Mouse (Mus musculus) small intestine, adult 10 weeks (tissue): ENCODE measurements around the gene Pdxdc1. TPM values are rescaled to one million over a fixed set of nuclear protein-coding genes. Genes with fewer than 3 reads are reported as not detected.

ENCODE experiments used
- polyA plus RNA-seq: library from polyadenylated mRNA; stranded (reverse); fragments of 350-450 nt; fragmentation: Illumina TruSeq; extraction: RNeasy Lipid Tissue Mini Kit (QIAGEN cat#74804); gene quantifications from one replicate; pipeline ENCODE4 v1.2.3, GENCODE M21; 2014; ENCODE audit warnings: low replicate concordance

Gene Pdxdc1
- polyA plus RNA-seq: 135 TPM

GRCm38 (mm10) chr16:13902888-13903483 lies at the start of gene Pdxdc1, which contains the start of gene Mpv17l:
Gene Pdxdc1, minus strand, starts transcription at chr16:13903131.
Gene Mpv17l, plus strand, starts transcription at chr16:13903161.

GRCm38 (mm10) chr16:13818560-13819393 lies 84.2 kb downstream of the Pdxdc1 start, which contains the start of gene Ntan1:
Gene Ntan1, plus strand, starts transcription at chr16:13818845.

Other genes with a start within 250 kb of the Pdxdc1 start
- 18.9 TPM for gene Parn, start 235.0 kb downstream of the Pdxdc1 start, polyA plus RNA-seq
- 39.7 TPM for gene Bfar, start 231.3 kb downstream of the Pdxdc1 start, polyA plus RNA-seq
- 10.8 TPM for gene 3110001I22Rik, start 231.2 kb downstream of the Pdxdc1 start, polyA plus RNA-seq
- 0.82 TPM for gene Pla2g10, start 172.1 kb downstream of the Pdxdc1 start, polyA plus RNA-seq
- gene Rrn3, start 122.4 kb downstream of the Pdxdc1 start, polyA plus RNA-seq: 23.8 TPM
- 117 TPM for gene Ntan1, start 84.3 kb downstream of the Pdxdc1 start, polyA plus RNA-seq
- gene Mpv17l, start within 50 bp of the Pdxdc1 start, polyA plus RNA-seq: 7.9 TPM
- gene 2900011O08Rik, start 83.5 kb upstream of the Pdxdc1 start, polyA plus RNA-seq: not detected
- not detected for gene Ifitm7, start 83.8 kb upstream of the Pdxdc1 start, polyA plus RNA-seq